In genomic region chr13:24776146-24776844, GRCm38 (mm10) we compare ENCODE assay signal across 9 mouse cellular contexts. TPM values are rescaled to one million over a fixed set of nuclear protein-coding genes. Genes with fewer than 3 reads are reported as not detected.
DNase-seq lines count a peak whose midpoint lies in the region; ATAC-seq and TF ChIP-seq lines count a peak whose summit lies in the region.
"Had no signal": no experiment of that assay in that cellular context is flagged by ENCODE, and none has a peak within 500 bp of the region (broad histone marks: within the 10 kb centered on the region; RNA-seq: fewer than 3 reads in every experiment).

No protein-coding gene starts in this region.

- H3K4me3 ChIP-seq in midbrain, embryonic 10.5 days: no peak overlapping the region
- H3K4me3 ChIP-seq in midbrain, embryonic 15.5 days: no peak overlapping the region
- H3K4me3 ChIP-seq in hindbrain, postnatal 0 days (ENCODE audit: low read length): no peak overlapping the region
- H3K4me3 ChIP-seq: neural tube, embryonic 12.5 days had no signal

- ATAC-seq in midbrain, embryonic 15.5 days (replicated peaks): no peak
- peak; percentile 68 for ATAC-seq in hindbrain, postnatal 0 days
- ATAC-seq in monocyte, adult 5-6 weeks (replicated peaks; ENCODE audit: insufficient number of reproducible peaks, low FRiP score, low TSS enrichment, poor library complexity, severe bottlenecking): peak; percentile 97

- no peak overlapping the region for H3K4me2 ChIP-seq in midbrain, embryonic 15.5 days
- H3K4me2 ChIP-seq in hindbrain, postnatal 0 days (ENCODE audit: low read depth, low read length): no peak overlapping the region
- H3K4me2 ChIP-seq: neural tube, embryonic 12.5 days had no signal

- no peaks in the 10 kb centered on the region for H3K4me1 ChIP-seq in midbrain, embryonic 10.5 days
- no peaks in the 10 kb centered on the region for H3K4me1 ChIP-seq in midbrain, embryonic 15.5 days
- no peaks in the 10 kb centered on the region for H3K4me1 ChIP-seq in hindbrain, postnatal 0 days (ENCODE audit: insufficient read depth, low read length)
- H3K4me1 ChIP-seq: neural tube, embryonic 12.5 days had no signal

- intact Hi-C loops in left cerebral cortex, postnatal 25 days (cut with DNase I): loop anchor here (5.0 kb wide), 1 partner anchor 294 kb away; no protein-coding TSS in a partner anchor

- no peaks in the 10 kb centered on the region for H3K27me3 ChIP-seq in midbrain, embryonic 10.5 days (ENCODE audit: low read depth, poor library complexity, severe bottlenecking)
- H3K27me3 ChIP-seq in midbrain, embryonic 15.5 days (replicated peaks): no peaks in the 10 kb centered on the region
- no peaks in the 10 kb centered on the region for H3K27me3 ChIP-seq in hindbrain, postnatal 0 days (ENCODE audit: insufficient read depth, low read length)
- H3K27me3 ChIP-seq: neural tube, embryonic 12.5 days had no signal

- peak; percentile 88 for TF ChIP-seq CTCF in hindbrain, postnatal 0 days (IDR thresholded peaks at IDR 0.05; ENCODE audit: low read depth)

- 61% methylated on average over 7 of the region's 7 CpGs for WGBS in midbrain, embryonic 10.5 days
- 46% methylated on average over 7 of the region's 7 CpGs for WGBS in midbrain, embryonic 15.5 days
- 51% methylated on average over 6 of the region's 7 CpGs for whole genome bisulfite sequencing in hindbrain, postnatal 0 days

- no peak overlapping the region for H3K27ac ChIP-seq in midbrain, embryonic 10.5 days (replicated peaks)
- H3K27ac ChIP-seq in midbrain, embryonic 15.5 days: no peak overlapping the region
- no peak overlapping the region for H3K27ac ChIP-seq in hindbrain, postnatal 0 days
- H3K27ac ChIP-seq: neural tube, embryonic 12.5 days had no signal

- no peaks in the 10 kb centered on the region for H3K9me3 ChIP-seq in midbrain, embryonic 10.5 days (replicated peaks)
- no peaks in the 10 kb centered on the region for H3K9me3 ChIP-seq in midbrain, embryonic 15.5 days
- H3K9me3 ChIP-seq in hindbrain, postnatal 0 days (ENCODE audit: low read length): no peaks in the 10 kb centered on the region
- H3K9me3 ChIP-seq: neural tube, embryonic 12.5 days had no signal

- H3K36me3 ChIP-seq in midbrain, embryonic 10.5 days: no peaks in the 10 kb centered on the region
- H3K36me3 ChIP-seq in midbrain, embryonic 15.5 days (replicated peaks): no peaks in the 10 kb centered on the region
- no peaks in the 10 kb centered on the region for H3K36me3 ChIP-seq in hindbrain, postnatal 0 days (ENCODE audit: insufficient read depth, low read length)
- H3K36me3 ChIP-seq: neural tube, embryonic 12.5 days had no signal

- DNase-seq in midbrain, embryonic 10.5 days (ENCODE audit: low spot score): peak; percentile 54
- peak; percentile 32 to 36 for DNase-seq in adrenal gland, adult 18-20 months (ENCODE audit: low spot score in 2 of 2)
- DNase-seq in embryo, embryonic 10 days (ENCODE audit: low spot score): peak; percentile 80
- peak; percentile 80 for DNase-seq in hindbrain, postnatal 0 days (ENCODE audit: low spot score)
- DNase-seq in left cerebral cortex, postnatal 25 days (ENCODE audit: low spot score in 2 of 2): peak; percentile 51 to 63
- DNase-seq in thymus, postnatal 14 days: peak; percentile 73

- H3K9ac ChIP-seq in midbrain, embryonic 15.5 days: no peak overlapping the region
- H3K9ac ChIP-seq in hindbrain, postnatal 0 days (replicated peaks; ENCODE audit: low read length): no peak overlapping the region
- H3K9ac ChIP-seq: neural tube, embryonic 12.5 days had no signal

RNA-seq across cellular contexts. Expression of gene Gmnn, which starts 14.6 kb away (rescaled TPM):
- polyA plus RNA-seq in midbrain, embryonic 10.5 days (2016; fragmentation: Nextera tagmentation; extraction: Ambion mirVana): 154 and 186 TPM in 2 replicates
- 14.6 and 17.2 TPM in 2 replicates for polyA plus RNA-seq in midbrain, embryonic 15.5 days (2015; fragmentation: Nextera tagmentation; extraction: Ambion mirVana)
- 1 to 10 TPM; 5.8 to 6.5 TPM for total RNA-seq in adrenal gland, adult 18-20 months (2021)
- 4.7 and 40.9 TPM in 2 replicates for total RNA-seq in hindbrain, postnatal 0 days (2014; rRNA removed)
- polyA plus RNA-seq in hindbrain, postnatal 0 days (2015; fragmentation: Nextera tagmentation; extraction: Ambion mirVana): 23.4 and 23.6 TPM in 2 replicates
- total RNA-seq in left cerebral cortex, postnatal 25 days (2021): 1 to 10 TPM; 3.4 to 4.6 TPM
- 27.5 to 35.1 TPM (median 30.2 TPM) in 3 replicates for total RNA-seq in monocyte, adult 5-6 weeks (2017)

RNA-seq across cellular contexts. Expression of gene BC005537, which starts 25.2 kb away (rescaled TPM):
- 8.3 and 10.4 TPM in 2 replicates for polyA plus RNA-seq in midbrain, embryonic 10.5 days (2016; fragmentation: Nextera tagmentation; extraction: Ambion mirVana)
- 24.2 and 25.0 TPM in 2 replicates for polyA plus RNA-seq in midbrain, embryonic 15.5 days (2015; fragmentation: Nextera tagmentation; extraction: Ambion mirVana)
- 100 to 1,000 TPM; 173 to 246 TPM for total RNA-seq in adrenal gland, adult 18-20 months (2021)
- 39.2 and 40.8 TPM in 2 replicates for total RNA-seq in hindbrain, postnatal 0 days (2014; rRNA removed)
- 16.4 and 18.1 TPM in 2 replicates for polyA plus RNA-seq in hindbrain, postnatal 0 days (2015; fragmentation: Nextera tagmentation; extraction: Ambion mirVana)
- 100 to 1,000 TPM; 165 to 182 TPM for total RNA-seq in left cerebral cortex, postnatal 25 days (2021)
- total RNA-seq in monocyte, adult 5-6 weeks (2017): 62.4 to 79.9 TPM (median 67.1 TPM) in 3 replicates

RNA-seq across cellular contexts. Expression of gene Armh2, which starts 35.3 kb away (rescaled TPM):
- not detected in 2 replicates for polyA plus RNA-seq in midbrain, embryonic 10.5 days (2016; fragmentation: Nextera tagmentation; extraction: Ambion mirVana)
- 0.19 TPM in 1 of 2 replicates, not detected in the other for polyA plus RNA-seq in midbrain, embryonic 15.5 days (2015; fragmentation: Nextera tagmentation; extraction: Ambion mirVana)
- total RNA-seq in adrenal gland, adult 18-20 months (2021): not detected
- not detected in 2 replicates for total RNA-seq in hindbrain, postnatal 0 days (2014; rRNA removed)
- polyA plus RNA-seq in hindbrain, postnatal 0 days (2015; fragmentation: Nextera tagmentation; extraction: Ambion mirVana): not detected in 2 replicates
- not detected for total RNA-seq in left cerebral cortex, postnatal 25 days (2021)
- not detected in 3 replicates for total RNA-seq in monocyte, adult 5-6 weeks (2017)
- polyA plus RNA-seq: neural tube, embryonic 12.5 days had no signal

RNA-seq across cellular contexts. Expression of gene Acot13, which starts 55.0 kb away (rescaled TPM):
- 56.1 and 56.7 TPM in 2 replicates for polyA plus RNA-seq in midbrain, embryonic 10.5 days (2016; fragmentation: Nextera tagmentation; extraction: Ambion mirVana)
- 43.5 and 49.2 TPM in 2 replicates for polyA plus RNA-seq in midbrain, embryonic 15.5 days (2015; fragmentation: Nextera tagmentation; extraction: Ambion mirVana)
- total RNA-seq in adrenal gland, adult 18-20 months (2021): 10 to 100 TPM; 67.1 to 80.5 TPM
- 14.7 and 19.3 TPM in 2 replicates for total RNA-seq in hindbrain, postnatal 0 days (2014; rRNA removed)
- polyA plus RNA-seq in hindbrain, postnatal 0 days (2015; fragmentation: Nextera tagmentation; extraction: Ambion mirVana): 69.7 and 74.2 TPM in 2 replicates
- total RNA-seq in left cerebral cortex, postnatal 25 days (2021): 10 to 100 TPM; 72.3 to 79.9 TPM
- total RNA-seq in monocyte, adult 5-6 weeks (2017): 27.0 to 33.5 TPM (median 33.2 TPM) in 3 replicates

RNA-seq across cellular contexts. Expression of gene Tdp2, which starts 55.2 kb away (rescaled TPM):
- polyA plus RNA-seq in midbrain, embryonic 10.5 days (2016; fragmentation: Nextera tagmentation; extraction: Ambion mirVana): 72.0 and 78.6 TPM in 2 replicates
- 28.7 and 33.2 TPM in 2 replicates for polyA plus RNA-seq in midbrain, embryonic 15.5 days (2015; fragmentation: Nextera tagmentation; extraction: Ambion mirVana)
- total RNA-seq in adrenal gland, adult 18-20 months (2021): 10 to 100 TPM; 15.8 to 19.8 TPM
- total RNA-seq in hindbrain, postnatal 0 days (2014; rRNA removed): 30.0 and 30.9 TPM in 2 replicates
- 36.6 and 38.8 TPM in 2 replicates for polyA plus RNA-seq in hindbrain, postnatal 0 days (2015; fragmentation: Nextera tagmentation; extraction: Ambion mirVana)
- 10 to 100 TPM; 17.9 to 20.8 TPM for total RNA-seq in left cerebral cortex, postnatal 25 days (2021)
- 44.8 to 50.7 TPM (median 49.0 TPM) in 3 replicates for total RNA-seq in monocyte, adult 5-6 weeks (2017)
